Mouse (Mus musculus) erythroblast, adult 5-6 weeks (primary cell): ENCODE data around the gene Nme4. TPM values are rescaled to one million over a fixed set of nuclear protein-coding genes. Genes with fewer than 3 reads are reported as not detected.
A peak's percentile ranks its signal among the peaks of the same experiment; 100 is the strongest.

Experiments
- ATAC-seq: replicated peaks from 2 replicates; pipeline ENCODE4 v1.8.0; 2016; ENCODE audit warnings: moderate number of reproducible peaks, mild to moderate bottlenecking, moderate TSS enrichment, inconsistent platforms; ENCODE audit not compliant: poor library complexity, low FRiP score, severe bottlenecking
- total RNA-seq, 2 experiments: library from RNA; stranded (forward) in 1 of 2; stranded (reverse) in 1 of 2; fragments of 150-400 nt in 1 of 2; fragments of 200-764, 138-1000 nt in 1 of 2; gene quantifications; 2 replicates each; pipeline versions ENCODE4 v1.2.3 to v1.2.4; 2015 to 2017; ENCODE audit warnings: low replicate concordance in 2 of 2

The Nme4 gene
- total RNA-seq (2015; ENCODE audit: low replicate concordance) (10.0 and 15.9 TPM in 2 replicates), total RNA-seq (2017; ENCODE audit: low replicate concordance) (4.2 and 5.2 TPM in 2 replicates)

- ATAC-seq, result peak; percentile 61
Observed at GRCm38 (mm10) chr17:26095121-26095740, at the start of gene Nme4. Gene Nme4 (minus strand): TSS chr17:26095602.

- no peak for ATAC-seq
Observed at GRCm38 (mm10) chr17:26143386-26143785, 48.0 kb upstream of the Nme4 start.

- no peak for ATAC-seq
Observed at GRCm38 (mm10) chr17:26142796-26143195, 47.4 kb upstream of the Nme4 start.

- ATAC-seq, result no peak; the same call in 1 of the 2 replicates
Observed at GRCm38 (mm10) chr17:26138901-26139381, 43.5 kb upstream of the Nme4 start.

GRCm38 (mm10) chr17:26138239-26138836, 42.9 kb upstream of the Nme4 start, which contains the start of gene Axin1:
Gene Axin1 (plus strand): TSS chr17:26138688.
- peak; percentile 92 for ATAC-seq

- ATAC-seq, result 0 out of 2 replicates have a peak, but pooled peaks have one; percentile 3
Observed at GRCm38 (mm10) chr17:26137751-26138130, 42.3 kb upstream of the Nme4 start.

GRCm38 (mm10) chr17:26137106-26137750, 41.8 kb upstream of the Nme4 start:
- no peak for ATAC-seq

GRCm38 (mm10) chr17:26131856-26132853, 36.8 kb upstream of the Nme4 start:
- ATAC-seq, result no peak

GRCm38 (mm10) chr17:26131062-26131732, 35.8 kb upstream of the Nme4 start:
- no peak for ATAC-seq

GRCm38 (mm10) chr17:26125226-26125625, 29.8 kb upstream of the Nme4 start:
- no peak for ATAC-seq

GRCm38 (mm10) chr17:26124560-26124959, 29.2 kb upstream of the Nme4 start:
- no peak for ATAC-seq

GRCm38 (mm10) chr17:26123267-26123684, 27.9 kb upstream of the Nme4 start, which contains the start of gene Mrpl28:
Gene Mrpl28 (plus strand): TSS chr17:26123500.
- peak; percentile 87 for ATAC-seq

- no peak for ATAC-seq
Observed at GRCm38 (mm10) chr17:26122431-26123140, 27.2 kb upstream of the Nme4 start.

GRCm38 (mm10) chr17:26119766-26120710, 24.6 kb upstream of the Nme4 start:
- peak; percentile 46 for ATAC-seq

GRCm38 (mm10) chr17:26116503-26117258, 21.3 kb upstream of the Nme4 start:
- ATAC-seq, result no peak

- no peak for ATAC-seq
Observed at GRCm38 (mm10) chr17:26115956-26116487, 20.6 kb upstream of the Nme4 start.
